Mouse (Mus musculus): ENCODE results near the gene 4930432M17Rik. TPM values are rescaled to one million over a fixed set of nuclear protein-coding genes. Genes with fewer than 3 reads are reported as not detected.

Gene 4930432M17Rik
- total RNA-seq (2023): not detected

GRCm38 (mm10) chr3:121670462-121670861 is at the start of gene 4930432M17Rik:
4930432M17Rik (plus strand) TSS chr3:121670762.

GRCm38 (mm10) chr3:121722971-121723844 is 52.6 kb downstream of the 4930432M17Rik start, which contains the start of gene F3:
F3 (plus strand) TSS chr3:121723537.

Other genes with a start within 250 kb of the 4930432M17Rik start
- gene Cnn3, start 244.3 kb upstream of the 4930432M17Rik start, total RNA-seq (2023): 10 to 100 TPM; 11.4 to 13.5 TPM
- gene Slc44a3, start 138.4 kb upstream of the 4930432M17Rik start, total RNA-seq (2023): not detected
- gene F3, start 52.8 kb downstream of the 4930432M17Rik start, total RNA-seq (2023): not detected
- 10 to 100 TPM; 14.2 to 16.5 TPM for gene Abcd3, start 144.5 kb downstream of the 4930432M17Rik start, total RNA-seq (2023)